Mouse (Mus musculus) myocyte (in vitro differentiated cells): ENCODE measurements around the gene Tshz2. TPM values are rescaled to one million over a fixed set of nuclear protein-coding genes. Genes with fewer than 3 reads are reported as not detected.

Experiments used
- H3K27me3 ChIP-seq: one replicate; pipeline ENCODE4 v1.6.1; 2011; ENCODE audit not compliant: control insufficient read depth, insufficient read depth, insufficient read length
- H3K36me3 ChIP-seq: one replicate; pipeline ENCODE4 v1.6.1; 2011; ENCODE audit not compliant: control insufficient read depth, insufficient read depth
- H3K4me2 ChIP-seq: one replicate; pipeline ENCODE4 v1.6.1; 2011; ENCODE audit warnings: low read depth, control low read depth
- H3K4me3 ChIP-seq: one replicate; pipeline ENCODE4 v1.5.1; 2011; ENCODE audit warnings: mild to moderate bottlenecking, control low read depth, moderate library complexity
- H3K79me2 ChIP-seq: one replicate; pipeline ENCODE4 v1.6.1; 2011; ENCODE audit not compliant: control insufficient read depth, insufficient read depth
- H3ac ChIP-seq: one replicate; pipeline ENCODE4 v1.6.1; 2011; ENCODE audit not compliant: control insufficient read depth, insufficient read length
- CEBPB ChIP-seq: IDR thresholded peaks from 2 replicates; pipeline ENCODE4 v1.6.1; 2011; ENCODE audit warnings: mild to moderate bottlenecking, moderate library complexity; ENCODE audit not compliant: poor library complexity, insufficient read depth, severe bottlenecking
- E2F4 ChIP-seq: IDR thresholded peaks from one replicate; pipeline ENCODE4 v1.6.1; 2011; ENCODE audit warnings: mild to moderate bottlenecking, control low read depth, moderate library complexity; ENCODE audit not compliant: insufficient read depth
- MAX ChIP-seq: IDR thresholded peaks from one replicate; pipeline ENCODE4 v1.6.1; 2011; ENCODE audit warnings: low read depth, mild to moderate bottlenecking, control low read depth
- MYOD1 ChIP-seq, 3 experiments: IDR thresholded peaks; one replicate each; pipeline ENCODE4 v1.6.1; 2011; ENCODE audit warnings: control low read depth in 2 of 3, low read depth in 2 of 3, mild to moderate bottlenecking in 2 of 3, moderate library complexity in 1 of 3; ENCODE audit not compliant: insufficient read length in 2 of 3, control insufficient read depth in 1 of 3
- MYOG ChIP-seq, 3 experiments: IDR thresholded peaks; one replicate each; pipeline ENCODE4 v1.6.1; 2011; ENCODE audit warnings: control low read depth in 2 of 3, low read depth in 2 of 3, mild to moderate bottlenecking in 2 of 3; ENCODE audit not compliant: insufficient read length in 2 of 3, control insufficient read depth in 1 of 3, insufficient read depth in 1 of 3
- POLR2A ChIP-seq: IDR thresholded peaks from one replicate; pipeline ENCODE4 v1.6.1; 2011; ENCODE audit warnings: low read depth, mild to moderate bottlenecking, control low read depth, moderate library complexity; ENCODE audit not compliant: insufficient read length
- POLR2AphosphoS2 ChIP-seq: IDR thresholded peaks from one replicate; pipeline ENCODE4 v1.6.1; 2011; ENCODE audit warnings: low read depth, control low read depth; ENCODE audit not compliant: insufficient read length
- REST ChIP-seq: IDR thresholded peaks from one replicate; pipeline ENCODE4 v1.6.1; 2011; ENCODE audit warnings: mild to moderate bottlenecking, control low read depth, moderate library complexity; ENCODE audit not compliant: insufficient read depth, insufficient read length
- SRF ChIP-seq: IDR thresholded peaks from one replicate; pipeline ENCODE4 v1.6.1; 2011; ENCODE audit warnings: low read depth; ENCODE audit not compliant: control insufficient read depth, insufficient read length
- TCF12 ChIP-seq: IDR thresholded peaks from one replicate; pipeline ENCODE4 v1.6.1; 2011; ENCODE audit warnings: mild to moderate bottlenecking, control low read depth; ENCODE audit not compliant: poor library complexity, insufficient read depth, severe bottlenecking
- TCF3 ChIP-seq: IDR thresholded peaks from one replicate; pipeline ENCODE4 v1.6.1; 2011; ENCODE audit warnings: low read depth, control low read depth; ENCODE audit not compliant: insufficient read length
- USF1 ChIP-seq: IDR thresholded peaks from one replicate; pipeline ENCODE4 v1.6.1; 2011; ENCODE audit warnings: low read depth, mild to moderate bottlenecking, control low read depth, moderate library complexity
- polyA plus RNA-seq: library from polyadenylated mRNA; unstranded; fragments of >200 nt; fragmentation: generic; extraction: Trizol; gene quantifications from one replicate; pipeline ENCODE4 v1.2.1, GENCODE M21; 2012; ENCODE audit warnings: missing spikeins

Gene Tshz2
- polyA plus RNA-seq, 1 experiment = not detected

DNA sequence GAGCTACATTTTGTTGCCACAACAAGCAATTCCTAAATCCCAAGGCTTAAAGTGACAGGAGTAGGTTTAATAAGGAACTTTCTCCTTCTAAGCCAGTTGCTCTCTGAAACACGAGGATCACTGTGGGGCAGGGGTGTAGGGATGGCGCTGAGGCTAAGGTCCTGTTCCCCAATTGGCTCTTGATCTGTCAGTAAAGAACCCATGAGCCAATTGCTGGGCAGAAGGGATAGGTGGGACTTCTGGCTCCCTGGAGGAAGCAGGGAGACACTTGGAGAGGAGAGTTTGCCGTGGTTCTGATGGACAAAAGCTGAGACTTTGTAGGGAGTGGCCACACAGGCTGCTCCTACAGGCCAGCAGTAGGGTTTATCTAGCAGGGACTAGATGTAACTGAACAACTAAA, 128.9 kb downstream of the Tshz2 start:
- Histone ChIP-seq H3K4me3 (no peak overlapping the region), H3K36me3 (no peaks in the 10 kb centered on the region), H3K79me2 (no peaks in the 10 kb centered on the region), H3ac (no peak overlapping the region), H3K4me2 (no peak overlapping the region), H3K27me3 (no peaks in the 10 kb centered on the region)
- TF ChIP-seq SRF (no peak), REST (no peak)

DNA sequence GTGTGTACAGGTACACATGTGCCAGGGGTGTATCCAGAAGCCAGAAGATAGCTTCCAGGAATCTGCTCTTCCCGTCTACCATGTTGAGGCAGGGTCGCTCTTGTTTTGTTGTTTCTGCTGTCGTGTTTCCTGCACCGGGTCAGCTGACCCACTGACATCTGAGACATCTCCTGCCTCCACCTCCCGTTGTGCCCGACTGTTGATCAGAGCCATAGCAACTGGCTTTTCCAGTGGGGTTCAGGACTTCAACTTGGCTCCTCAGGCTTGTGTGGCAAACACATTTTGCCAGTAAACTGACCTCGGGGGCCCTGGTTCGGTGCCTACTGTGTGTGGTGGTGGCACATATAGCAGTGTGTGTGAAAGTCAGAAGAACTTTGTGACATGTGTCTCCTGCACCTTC, 129.5 kb downstream of the Tshz2 start:
- Histone ChIP-seq H3K4me3 (no peak overlapping the region), H3ac (no peak overlapping the region), H3K79me2 (no peaks in the 10 kb centered on the region), H3K36me3 (no peaks in the 10 kb centered on the region), H3K4me2 (no peak overlapping the region), H3K27me3 (no peaks in the 10 kb centered on the region)
- TF ChIP-seq POLR2A = no peak

DNA sequence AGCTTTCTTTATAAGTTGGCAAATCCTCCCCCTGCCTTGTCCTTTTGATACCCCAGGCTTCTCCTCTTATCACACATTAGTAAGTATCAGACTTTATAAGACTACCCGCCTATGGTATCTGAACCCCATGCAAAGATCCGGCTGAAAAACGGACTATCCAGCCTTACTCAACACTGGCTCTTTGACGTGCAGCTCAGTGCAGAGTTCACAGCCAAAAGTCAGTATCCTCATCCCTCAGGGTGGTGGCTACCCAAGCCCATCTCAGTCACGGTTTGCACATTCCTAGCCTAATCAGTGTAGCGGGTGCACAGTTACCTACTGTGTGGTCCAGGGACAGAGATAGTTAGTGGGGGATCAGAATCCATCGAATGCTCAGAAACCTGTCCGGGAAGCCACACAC, 130.9 kb downstream of the Tshz2 start:
- Histone ChIP-seq H3K79me2 (no peaks in the 10 kb centered on the region), H3K4me3 (no peak overlapping the region), H3K27me3 (no peaks in the 10 kb centered on the region), H3ac (no peak overlapping the region), H3K36me3 (no peaks in the 10 kb centered on the region), H3K4me2 (no peak overlapping the region)
- no peak for TF ChIP-seq TCF3
- TF ChIP-seq SRF = no peak

DNA sequence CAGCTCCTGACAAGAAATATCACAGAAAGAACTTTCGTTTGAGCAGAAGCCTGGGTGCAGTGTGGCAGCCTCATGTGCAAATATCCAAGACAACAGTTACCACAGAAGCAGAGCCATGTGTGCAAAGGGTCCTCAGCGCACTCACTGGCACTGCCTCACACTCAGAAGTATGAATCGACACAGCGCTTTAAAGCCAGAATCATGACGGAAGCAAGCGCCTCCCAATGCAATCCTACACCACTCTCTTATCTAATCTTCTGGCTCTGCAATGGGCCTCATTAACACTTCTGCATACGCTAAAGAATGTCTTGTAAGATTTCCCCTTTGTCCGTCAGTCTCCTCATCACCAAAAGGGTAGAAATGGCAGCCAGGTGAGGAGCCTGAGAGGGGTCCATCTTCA, 133.4 kb downstream of the Tshz2 start:
- TF ChIP-seq SRF = no peak
- TF ChIP-seq MYOD1 (IDR thresholded peaks at IDR 0.05; ENCODE audit: control insufficient read depth in 1 of 3, insufficient read length in 2 of 3, low read depth in 2 of 3) = no peak
- TF ChIP-seq TCF3 = no peak
- TF ChIP-seq MAX = no peak
- no peak for TF ChIP-seq TCF12
- no peak for TF ChIP-seq POLR2A
- TF ChIP-seq E2F4 = no peak
- no peak for TF ChIP-seq POLR2AphosphoS2
- TF ChIP-seq USF1 = no peak
- TF ChIP-seq REST = no peak
- no peak for TF ChIP-seq CEBPB
- TF ChIP-seq MYOG (IDR thresholded peaks at IDR 0.05; ENCODE audit: control insufficient read depth in 1 of 3, insufficient read depth in 1 of 3, insufficient read length in 2 of 3, low read depth in 2 of 3) = no peak
- H3K4me2 ChIP-seq = no peak overlapping the region
- H3K27me3 ChIP-seq = no peaks in the 10 kb centered on the region

DNA sequence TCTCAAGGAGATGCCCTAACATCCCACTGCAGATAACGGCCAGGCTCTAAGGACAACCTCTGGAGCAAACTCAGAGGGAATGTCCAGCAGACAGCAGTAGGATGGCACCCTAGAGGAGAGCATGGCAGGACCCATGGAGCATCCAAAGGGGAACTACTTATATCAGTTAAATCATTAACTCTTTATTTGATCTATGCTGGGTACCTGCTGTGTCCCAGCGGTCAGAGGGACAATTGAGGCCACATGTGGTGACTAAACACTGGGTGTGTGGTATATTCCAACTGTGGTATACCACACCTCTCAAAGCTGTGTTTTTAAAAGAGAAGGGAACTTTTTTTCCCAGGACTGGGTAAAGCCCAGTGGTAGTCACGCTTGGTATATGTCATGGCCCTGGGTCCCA, 134.5 kb downstream of the Tshz2 start:
- Histone ChIP-seq H3K79me2 (no peaks in the 10 kb centered on the region), H3K36me3 (no peaks in the 10 kb centered on the region), H3K4me2 (no peak overlapping the region), H3K4me3 (no peak overlapping the region), H3K27me3 (no peaks in the 10 kb centered on the region), H3ac (no peak overlapping the region)
- TF ChIP-seq CEBPB (no peak), USF1 (no peak), MAX (no peak), SRF (no peak), MYOD1 (IDR thresholded peaks at IDR 0.05; ENCODE audit: control insufficient read depth in 1 of 3, insufficient read length in 2 of 3, low read depth in 2 of 3) (no peak), POLR2AphosphoS2 (no peak), E2F4 (no peak), MYOG (IDR thresholded peaks at IDR 0.05; ENCODE audit: control insufficient read depth in 1 of 3, insufficient read depth in 1 of 3, insufficient read length in 2 of 3, low read depth in 2 of 3) (no peak), REST (no peak), TCF12 (no peak), TCF3 (no peak), POLR2A (no peak)

More for the DNA sequence above, 133.4 kb downstream of the Tshz2 start:
- H3K4me3 ChIP-seq = no peak overlapping the region
- H3ac ChIP-seq = no peak overlapping the region
- no peaks in the 10 kb centered on the region for H3K36me3 ChIP-seq
- no peaks in the 10 kb centered on the region for H3K79me2 ChIP-seq

DNA sequence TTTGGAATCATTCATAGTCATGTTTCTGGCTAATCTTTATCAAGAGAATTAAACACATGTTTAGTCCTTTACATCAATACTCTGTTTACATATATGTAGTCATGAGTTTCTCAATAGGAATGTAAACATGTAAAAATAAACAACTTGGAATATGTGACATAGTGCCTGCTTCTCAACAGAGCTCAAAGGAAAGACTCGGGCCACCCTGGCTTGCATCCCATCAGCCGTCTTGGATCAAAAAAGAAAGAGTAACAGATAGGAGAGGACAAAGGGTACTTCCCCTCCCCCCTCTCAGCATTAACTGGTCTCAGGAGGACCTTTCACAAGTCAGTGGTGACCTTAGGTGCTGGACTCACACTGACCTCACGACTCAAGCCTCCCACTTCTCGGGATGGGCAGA, 142.3 kb downstream of the Tshz2 start:
- no peak overlapping the region for H3K4me3 ChIP-seq
- TF ChIP-seq TCF3 (no peak), MYOD1 (IDR thresholded peaks at IDR 0.05; ENCODE audit: control insufficient read depth in 1 of 3, insufficient read length in 2 of 3, low read depth in 2 of 3) (no peak), POLR2A (no peak), E2F4 (no peak), CEBPB (no peak), REST (no peak), MAX (no peak), USF1 (no peak), MYOG (IDR thresholded peaks at IDR 0.05; ENCODE audit: control insufficient read depth in 1 of 3, insufficient read depth in 1 of 3, insufficient read length in 2 of 3, low read depth in 2 of 3) (no peak), POLR2AphosphoS2 (no peak)
- H3K36me3 ChIP-seq = no peaks in the 10 kb centered on the region
- H3ac ChIP-seq = no peak overlapping the region
- H3K4me2 ChIP-seq = no peak overlapping the region
- H3K27me3 ChIP-seq = no peaks in the 10 kb centered on the region
- no peaks in the 10 kb centered on the region for H3K79me2 ChIP-seq
